Mouse (Mus musculus) Patski (cell line): Measurements from ENCODE around the gene Lamtor3. TPM values are rescaled to one million over a fixed set of nuclear protein-coding genes. Genes with fewer than 3 reads are reported as not detected.
"Not testable (repeated sequence)": the region's sequence is repeated elsewhere in the genome, so short reads cannot be mapped to it uniquely, and the experiment has no call there.

Source experiments
- ATAC-seq: fragments of 100-300 bp; one replicate; pipeline ENCODE4 v1.8.0; 2021
- CTCF ChIA-PET: fragments of 350-600 bp; sonication (Branson Sonifier 250); formaldehyde crosslinking; loops from one replicate; lab custom pipeline; 2022; ENCODE audit warnings: inconsistent platforms; lab: Charles Lee
- POLR2A ChIA-PET: fragments of 350-600 bp; sonication (Branson Sonifier 250); formaldehyde crosslinking; loops from one replicate; lab custom pipeline; 2022; ENCODE audit warnings: antibody characterized with exemption, inconsistent platforms; lab: Charles Lee
- DNase-seq: peaks from one replicate; pipeline ENCODE4 v3.0.0-alpha.2; 2011; ENCODE audit warnings: low read depth, low spot score
- H3K27me3 ChIP-seq: fragments of 371-371 bp; one replicate; pipeline ENCODE4 v1.5.1; 2021
- CTCF ChIP-seq: fragments of 100-300 bp; IDR thresholded peaks from one replicate; pipeline ENCODE4 v1.5.1; 2021
- in situ Hi-C: fragments of 300-500 bp; cut with MboI; formaldehyde crosslinking; loops from 3 replicates; pipeline ENCODE4 v1.11.1; 2018; ENCODE audit warnings: low pct_unique_long_range_greater_than_20kb, mixed read lengths
- polyA plus RNA-seq: library from polyadenylated mRNA; unstranded; gene quantifications from one replicate; pipeline ENCODE4 v1.2.3, GENCODE M21; 2021

Lamtor3 gene
- polyA plus RNA-seq, 1 experiment from 2014 or later, result 110 TPM

GRCm38 (mm10) chr3:137955560-137956081 lies 37.3 kb downstream of the Lamtor3 start:
- H3K27me3 ChIP-seq, result no peaks in the 10 kb centered on the region
- no peak for TF ChIP-seq CTCF
- peak; percentile 30 for DNase-seq
- in situ Hi-C loops, result no loop called here
- CTCF ChIA-PET, result interaction anchor here (0.8 to 3.6 kb wide), 2 partner anchors 10 to 15 kb away, joined by 3 to 12 read pairs; no protein-coding TSS in a partner anchor
- POLR2A ChIA-PET, result interaction anchor here (0.9 kb wide), 1 partner anchor 21 kb away, joined by 4 read pairs; no protein-coding TSS in a partner anchor
- ATAC-seq, result no peak

DNA sequence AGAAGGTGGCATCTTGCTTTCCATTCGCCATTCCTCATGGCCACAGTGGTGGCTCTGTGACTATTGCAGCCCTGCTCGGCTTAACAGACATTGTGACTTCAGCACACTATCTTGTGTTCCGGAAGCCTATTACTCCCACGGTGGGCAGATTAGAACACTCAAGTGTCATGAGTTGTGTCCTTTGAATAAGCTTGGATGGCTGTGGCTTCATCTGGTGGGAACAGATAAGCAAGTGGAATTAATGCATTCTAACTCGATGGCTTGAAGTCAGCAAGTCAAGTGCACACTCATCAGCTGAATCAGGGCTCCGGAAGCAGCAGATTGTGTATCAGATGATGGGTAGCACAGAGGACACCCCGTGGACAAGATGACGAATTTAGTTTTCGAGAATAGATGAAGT lies 39.6 kb downstream of the Lamtor3 start:
- CTCF ChIA-PET, result interaction anchor here (1.4 kb wide), 1 partner anchor 9 kb away, joined by 3 read pairs; no protein-coding TSS in a partner anchor

GRCm38 (mm10) chr3:137958352-137958751 lies 40.0 kb downstream of the Lamtor3 start:
- CTCF ChIA-PET, result no interaction called here

More for the DNA sequence above, 39.6 kb downstream of the Lamtor3 start:
- POLR2A ChIA-PET, result no interaction called here
- in situ Hi-C loops, result no loop called here
- DNase-seq (no peak), ATAC-seq (no peak)
- TF ChIP-seq CTCF, result no peak
- no peaks in the 10 kb centered on the region for H3K27me3 ChIP-seq

DNA sequence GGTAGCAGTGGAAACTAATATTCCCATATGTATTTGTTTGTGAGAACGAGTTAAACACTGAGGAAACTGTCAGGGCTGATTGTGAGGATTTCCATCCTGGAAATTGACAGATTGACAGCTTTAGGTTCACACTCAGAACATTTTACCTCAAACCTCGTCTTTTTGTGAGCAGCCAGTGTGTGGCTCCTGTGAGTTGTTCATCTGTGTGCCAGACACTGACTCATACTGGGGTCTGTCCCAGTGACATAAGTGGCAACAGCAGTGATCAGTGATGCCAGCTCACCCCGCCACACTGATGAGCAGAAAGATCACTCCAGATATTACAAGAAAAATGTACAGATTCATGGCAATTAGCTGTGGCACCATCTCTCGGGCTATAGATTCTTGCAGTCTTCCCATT lies 41.1 kb downstream of the Lamtor3 start:
- ATAC-seq (no peak), DNase-seq (no peak)
- no peaks in the 10 kb centered on the region for H3K27me3 ChIP-seq
- ChIA-PET CTCF (no interaction called here), POLR2A (no interaction called here)
- in situ Hi-C loops, result no loop called here
- no peak for TF ChIP-seq CTCF

More at GRCm38 (mm10) chr3:137958352-137958751, 40.0 kb downstream of the Lamtor3 start:
- POLR2A ChIA-PET, result no interaction called here
- no peaks in the 10 kb centered on the region for H3K27me3 ChIP-seq
- TF ChIP-seq CTCF, result no peak
- DNase-seq, result no peak
- in situ Hi-C loops, result no loop called here
- no peak for ATAC-seq

GRCm38 (mm10) chr3:137961736-137962385 lies 43.6 kb downstream of the Lamtor3 start:
- in situ Hi-C loops, result no loop called here
- H3K27me3 ChIP-seq, result no peaks in the 10 kb centered on the region
- no peak for TF ChIP-seq CTCF
- CTCF ChIA-PET, result no interaction called here
- DNase-seq, result no peak
- ATAC-seq, result no peak
- POLR2A ChIA-PET, result interaction anchor here (0.6 kb wide), 1 partner anchor 9 kb away, joined by 3 read pairs; no protein-coding TSS in a partner anchor

GRCm38 (mm10) chr3:137963508-137963907 lies 45.2 kb downstream of the Lamtor3 start:
- H3K27me3 ChIP-seq, result no peaks in the 10 kb centered on the region
- in situ Hi-C loops, result no loop called here
- no peak for DNase-seq
- TF ChIP-seq CTCF, result no peak
- ChIA-PET POLR2A (interaction anchor here (1.0 kb wide), 1 partner anchor 16 kb away, joined by 5 read pairs; no protein-coding TSS in a partner anchor), CTCF (no interaction called here)
- ATAC-seq, result no peak

GRCm38 (mm10) chr3:137964014-137964413 lies 45.7 kb downstream of the Lamtor3 start:
- CTCF ChIA-PET, in situ Hi-C loops, POLR2A ChIA-PET, H3K27me3 ChIP-seq, DNase-seq, ATAC-seq: not testable (repeated sequence)

GRCm38 (mm10) chr3:137968105-137968819 lies 50.0 kb downstream of the Lamtor3 start:
- POLR2A ChIA-PET, result interaction anchor here (0.6 kb wide), 2 partner anchors 16 to 85 kb away, joined by 4 to 6 read pairs; no protein-coding TSS in a partner anchor
- no peak for DNase-seq
- H3K27me3 ChIP-seq, result no peaks in the 10 kb centered on the region
- no peak for TF ChIP-seq CTCF
- CTCF ChIA-PET, result interaction anchor here (0.8 to 1.5 kb wide), 5 partner anchors 13 to 177 kb away, joined by 3 to 9 read pairs (median 4); partner anchors contain the start of genes Dapp1 and Mttp
- no peak for ATAC-seq
- in situ Hi-C loops, result no loop called here

DNA sequence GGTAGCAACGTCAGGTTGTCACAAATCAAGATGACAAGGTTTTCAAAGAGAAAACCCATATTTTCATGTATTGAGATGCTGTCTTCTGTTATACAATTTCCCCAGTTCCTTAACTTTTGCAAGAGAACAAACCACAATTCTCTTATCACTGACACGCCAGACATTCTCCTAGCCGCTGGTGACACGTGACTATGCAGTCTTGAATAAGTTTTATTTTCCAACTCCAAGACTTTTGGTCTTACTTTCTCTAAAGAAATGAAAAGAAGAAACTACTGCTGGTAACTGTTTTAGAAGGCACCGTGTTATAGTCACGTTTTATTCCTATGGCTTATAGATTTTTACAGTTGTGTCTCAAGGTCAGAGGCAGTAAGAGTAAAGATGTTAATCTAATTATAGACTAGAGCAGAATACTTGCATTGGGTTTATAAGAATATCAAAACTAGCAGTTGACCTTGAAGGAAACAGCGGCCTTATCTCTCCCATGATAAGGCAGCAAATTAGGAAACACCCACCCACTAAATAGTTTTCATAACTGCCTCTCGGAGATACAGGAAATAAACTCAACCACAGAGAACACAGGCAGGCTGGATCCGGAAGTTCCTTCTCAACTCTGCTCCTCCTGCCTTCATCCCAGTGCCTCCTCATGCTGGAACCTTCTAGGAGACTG lies 50.6 kb downstream of the Lamtor3 start:
- in situ Hi-C loops, result no loop called here
- no peak for TF ChIP-seq CTCF
- ChIA-PET CTCF (interaction anchor here (0.8 to 1.5 kb wide), 4 partner anchors 12 to 176 kb away, joined by 3 to 9 read pairs (median 5); partner anchors contain the start of genes Dapp1 and Mttp), POLR2A (interaction anchor here (0.6 kb wide), 1 partner anchor 15 kb away, joined by 6 read pairs; no protein-coding TSS in a partner anchor)
- no peak for DNase-seq
- ATAC-seq, result no peak
- H3K27me3 ChIP-seq, result no peaks in the 10 kb centered on the region

GRCm38 (mm10) chr3:137969951-137970350 lies 51.6 kb downstream of the Lamtor3 start:
- ATAC-seq (no peak), DNase-seq (no peak)
- ChIA-PET POLR2A (no interaction called here), CTCF (interaction anchor here (1.2 to 2.2 kb wide), 2 partner anchors 14 to 21 kb away, joined by 4 to 9 read pairs; no protein-coding TSS in a partner anchor)
- TF ChIP-seq CTCF, result no peak
- in situ Hi-C loops, result no loop called here
- H3K27me3 ChIP-seq, result no peaks in the 10 kb centered on the region
